Mouse (Mus musculus) kidney, embryonic 14.5 days (tissue): ENCODE measurements around the gene Rab11fip4. TPM values are rescaled to one million over a fixed set of nuclear protein-coding genes. Genes with fewer than 3 reads are reported as not detected.

Experiments
- ATAC-seq: fragments of 200-750 bp; cut with Nextera tagmentation; 2 replicates; pipeline ENCODE4 v1.8.0; 2017; ENCODE audit warnings: moderate number of reproducible peaks, mild to moderate bottlenecking, moderate TSS enrichment, moderate library complexity; ENCODE audit not compliant: low FRiP score, low TSS enrichment
- H3K27ac ChIP-seq: fragments of 300-500 bp; sonication (generic); 2 replicates; pipeline ENCODE4 v1.5.1; 2014; ENCODE audit warnings: low read depth, mild to moderate bottlenecking, low read length, moderate library complexity, mixed read lengths
- H3K27me3 ChIP-seq: fragments of 300-500 bp; sonication (generic); 2 replicates; pipeline ENCODE4 v1.6.1; 2014; ENCODE audit warnings: mild to moderate bottlenecking, low read length; ENCODE audit not compliant: control insufficient read depth, insufficient read depth
- H3K36me3 ChIP-seq: fragments of 300-500 bp; sonication (generic); 2 replicates; pipeline ENCODE4 v1.6.1; 2014; ENCODE audit warnings: low read length, mixed read lengths; ENCODE audit not compliant: control insufficient read depth, insufficient read depth
- H3K4me1 ChIP-seq: fragments of 300-500 bp; sonication (generic); 2 replicates; pipeline ENCODE4 v1.6.1; 2014; ENCODE audit warnings: low read length, mixed read lengths; ENCODE audit not compliant: control insufficient read depth, insufficient read depth
- H3K4me2 ChIP-seq: fragments of 300-500 bp; sonication (generic); replicated peaks from 2 replicates; pipeline ENCODE4 v1.6.1; 2014; ENCODE audit warnings: low read depth, mild to moderate bottlenecking, low read length
- H3K4me3 ChIP-seq: fragments of 300-500 bp; sonication (generic); 2 replicates; pipeline ENCODE4 v1.5.1; 2014; ENCODE audit warnings: mild to moderate bottlenecking, low read length
- H3K9ac ChIP-seq: fragments of 300-500 bp; sonication (generic); 2 replicates; pipeline ENCODE4 v1.6.1; 2014; ENCODE audit warnings: low read depth, mild to moderate bottlenecking, low read length, moderate library complexity
- H3K9me3 ChIP-seq: fragments of 300-500 bp; sonication (generic); 2 replicates; pipeline ENCODE4 v1.6.1; 2016; ENCODE audit warnings: low read length; ENCODE audit not compliant: control insufficient read depth
- WGBS: fragments of 180-500 bp; shearing (Covaris S2); extraction: QIAGEN DNeasy Blood & Tissue Kit; methylation state at CpG from one replicate; pipeline ENCODE4 v1.1.7; 2014; 5-methylcytosine and 5-hydroxymethylcytosine counted together
- polyA plus RNA-seq: library from polyadenylated mRNA; unstranded; fragments of >200 nt; fragmentation: Nextera tagmentation; extraction: Ambion mirVana; gene quantifications from 2 replicates; pipeline ENCODE4 v1.2.1, GENCODE M21; 2014

The Rab11fip4 gene
- polyA plus RNA-seq, 1 experiment from 2014 or later = 7.1 TPM

DNA sequence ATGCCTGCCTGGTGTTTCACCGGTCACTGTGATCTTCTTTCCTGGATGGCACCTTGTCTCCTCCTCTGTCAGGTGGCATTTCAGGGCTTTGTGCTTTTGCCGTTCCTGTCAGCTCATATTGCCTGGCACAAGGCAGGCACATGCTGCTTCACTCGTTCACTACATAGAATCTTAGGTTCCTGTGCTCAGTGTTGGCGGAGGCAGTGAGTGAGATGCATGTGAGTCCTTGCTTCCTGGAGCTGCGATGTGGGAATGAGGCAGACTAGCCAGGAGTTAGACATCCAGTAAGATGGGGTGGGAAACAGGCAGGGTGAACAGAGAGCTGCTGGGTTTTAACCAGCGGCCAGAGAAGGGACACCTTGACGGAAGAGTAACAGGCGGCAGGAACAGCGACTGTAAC lies 72.1 kb downstream of the Rab11fip4 start:
- no peak for ATAC-seq
- H3K4me2 ChIP-seq = no peak overlapping the region; the same call in 1 of the 2 replicates
- H3K4me3 ChIP-seq = no peak overlapping the region

GRCm38 (mm10) chr11:79663570-79663969 lies 72.6 kb downstream of the Rab11fip4 start:
- Histone ChIP-seq H3K4me1 (peaks cover 14% of the 10 kb centered on the region), H3K4me2 (no peak overlapping the region; the same call in 1 of the 2 replicates)
- 81% methylated on average over 7 of the region's 7 CpGs for WGBS

More for the DNA sequence above, 72.1 kb downstream of the Rab11fip4 start:
- Histone ChIP-seq H3K27me3 (no peaks in the 10 kb centered on the region), H3K36me3 (no peaks in the 10 kb centered on the region), H3K9me3 (no peaks in the 10 kb centered on the region), H3K9ac (0 out of 2 replicates have a peak overlapping the region, but pooled peaks have one; percentile 28), H3K27ac (no peak overlapping the region), H3K4me1 (peaks cover 14% of the 10 kb centered on the region)
- 73% methylated on average over 9 of the region's 9 CpGs for WGBS

GRCm38 (mm10) chr11:79666544-79666943 lies 75.5 kb downstream of the Rab11fip4 start:
- Histone ChIP-seq H3K36me3 (no peaks in the 10 kb centered on the region), H3K27me3 (no peaks in the 10 kb centered on the region), H3K9ac (no peak overlapping the region), H3K4me3 (no peak overlapping the region), H3K4me2 (no peak overlapping the region), H3K4me1 (peaks cover 20% of the 10 kb centered on the region), H3K27ac (no peak overlapping the region), H3K9me3 (no peaks in the 10 kb centered on the region)
- ATAC-seq = no peak
- 86% methylated on average over 8 of the region's 8 CpGs for WGBS

More at GRCm38 (mm10) chr11:79663570-79663969, 72.6 kb downstream of the Rab11fip4 start:
- no peaks in the 10 kb centered on the region for H3K27me3 ChIP-seq
- H3K27ac ChIP-seq = no peak overlapping the region
- H3K36me3 ChIP-seq = no peaks in the 10 kb centered on the region
- 0 out of 2 replicates have a peak overlapping the region, but pooled peaks have one; percentile 28 for H3K9ac ChIP-seq
- no peak overlapping the region for H3K4me3 ChIP-seq
- no peak for ATAC-seq
- H3K9me3 ChIP-seq = no peaks in the 10 kb centered on the region

- WGBS = 33% methylated on average over 6 of the region's 6 CpGs
- Histone ChIP-seq H3K4me2 (no peak overlapping the region), H3K9ac (no peak overlapping the region), H3K4me3 (no peak overlapping the region), H3K9me3 (no peaks in the 10 kb centered on the region), H3K27me3 (no peaks in the 10 kb centered on the region), H3K36me3 (no peaks in the 10 kb centered on the region), H3K27ac (no peak overlapping the region; the same call in 1 of the 2 replicates), H3K4me1 (peaks cover 17% of the 10 kb centered on the region)
- no peak for ATAC-seq
Measured at GRCm38 (mm10) chr11:79669210-79669609, 78.2 kb downstream of the Rab11fip4 start.

GRCm38 (mm10) chr11:79669947-79670346 lies 78.9 kb downstream of the Rab11fip4 start:
- H3K4me1 ChIP-seq = peaks cover 20% of the 10 kb centered on the region
- H3K27me3 ChIP-seq = no peaks in the 10 kb centered on the region
- peak overlapping the region; percentile 26; the same call in 1 of the 2 replicates for H3K27ac ChIP-seq
- H3K9me3 ChIP-seq = no peaks in the 10 kb centered on the region
- no peak overlapping the region; the same call in 1 of the 2 replicates for H3K9ac ChIP-seq
- H3K36me3 ChIP-seq = no peaks in the 10 kb centered on the region
- no peak overlapping the region for H3K4me3 ChIP-seq
- H3K4me2 ChIP-seq = no peak overlapping the region
- WGBS = 14% methylated on average over 3 of the region's 3 CpGs
- no peak for ATAC-seq

- no peak for ATAC-seq
- WGBS = 74% methylated on average over 7 of the region's 7 CpGs
Measured at GRCm38 (mm10) chr11:79670411-79670945, 79.5 kb downstream of the Rab11fip4 start.

DNA sequence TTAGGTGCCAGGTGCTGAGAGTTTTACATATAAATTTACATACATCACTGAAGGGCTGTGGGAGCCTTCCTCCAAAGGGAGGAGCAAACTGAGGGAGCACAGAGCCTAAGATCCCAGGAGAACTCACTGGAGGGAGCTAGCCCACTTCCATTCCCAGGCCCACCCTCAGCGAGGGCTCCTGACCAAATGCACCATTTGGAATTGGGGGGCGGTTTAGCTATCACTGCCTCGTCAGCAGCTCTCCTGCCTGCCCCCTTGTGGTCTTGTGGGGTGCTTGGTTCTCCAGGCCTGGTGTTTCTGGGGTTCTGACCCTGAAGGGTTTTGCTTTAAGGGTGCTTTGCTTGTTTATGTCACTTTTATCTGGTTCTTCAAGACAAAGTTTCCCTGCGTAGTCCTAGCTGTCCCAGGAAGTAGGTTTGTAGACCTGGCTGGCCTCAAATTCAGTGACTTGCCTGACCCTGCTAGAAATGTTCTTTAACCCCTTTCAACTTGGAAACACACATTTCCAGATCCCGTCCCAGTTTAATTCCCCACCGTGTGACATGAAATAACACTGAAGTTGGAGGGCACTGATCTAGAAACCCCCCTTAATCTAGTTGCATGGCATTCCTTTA lies 80.8 kb downstream of the Rab11fip4 start:
- peaks cover 25% of the 10 kb centered on the region for H3K4me1 ChIP-seq
- WGBS = 56% methylated on average over 6 of the region's 6 CpGs

More at GRCm38 (mm10) chr11:79670411-79670945, 79.5 kb downstream of the Rab11fip4 start:
- Histone ChIP-seq H3K4me3 (no peak overlapping the region), H3K4me1 (peaks cover 20% of the 10 kb centered on the region), H3K27ac (peak overlapping the region; percentile 26; the same call in 1 of the 2 replicates), H3K27me3 (no peaks in the 10 kb centered on the region), H3K9ac (peak overlapping the region; percentile 2; the same call in 1 of the 2 replicates), H3K36me3 (no peaks in the 10 kb centered on the region), H3K9me3 (no peaks in the 10 kb centered on the region), H3K4me2 (no peak overlapping the region)

GRCm38 (mm10) chr11:79673072-79673471 lies 82.1 kb downstream of the Rab11fip4 start:
- no peak for ATAC-seq

More for the DNA sequence above, 80.8 kb downstream of the Rab11fip4 start:
- ATAC-seq = no peak
- Histone ChIP-seq H3K36me3 (no peaks in the 10 kb centered on the region), H3K4me3 (no peak overlapping the region), H3K9me3 (no peaks in the 10 kb centered on the region), H3K27me3 (no peaks in the 10 kb centered on the region), H3K9ac (no peak overlapping the region), H3K4me2 (no peak overlapping the region), H3K27ac (no peak overlapping the region)

GRCm38 (mm10) chr11:79673717-79674116 lies 82.7 kb downstream of the Rab11fip4 start:
- peaks cover 25% of the 10 kb centered on the region for H3K4me1 ChIP-seq
- no peaks in the 10 kb centered on the region for H3K27me3 ChIP-seq
- no peak overlapping the region for H3K9ac ChIP-seq
- 70% methylated on average over 8 of the region's 8 CpGs for WGBS
- ATAC-seq = no peak
- no peak overlapping the region for H3K4me3 ChIP-seq
- no peaks in the 10 kb centered on the region for H3K36me3 ChIP-seq
- no peak overlapping the region for H3K4me2 ChIP-seq
- no peak overlapping the region for H3K27ac ChIP-seq
- H3K9me3 ChIP-seq = no peaks in the 10 kb centered on the region

More at GRCm38 (mm10) chr11:79673072-79673471, 82.1 kb downstream of the Rab11fip4 start:
- no peak overlapping the region for H3K27ac ChIP-seq
- no peaks in the 10 kb centered on the region for H3K36me3 ChIP-seq
- WGBS = 84% methylated on average over 5 of the region's 5 CpGs
- H3K9ac ChIP-seq = no peak overlapping the region
- H3K4me2 ChIP-seq = no peak overlapping the region
- no peak overlapping the region for H3K4me3 ChIP-seq
- no peaks in the 10 kb centered on the region for H3K27me3 ChIP-seq
- H3K4me1 ChIP-seq = peaks cover 25% of the 10 kb centered on the region
- no peaks in the 10 kb centered on the region for H3K9me3 ChIP-seq
